Mouse (Mus musculus) cortical plate, adult 2 months (tissue): Measurements from ENCODE around the gene Rab8b.

Source experiments
- CTCF ChIP-seq: fragments of 200-500 bp; IDR thresholded peaks from 2 replicates; pipeline ENCODE4 v1.5.1; 2011; ENCODE audit warnings: mild to moderate bottlenecking, control low read depth, low read length; ENCODE audit not compliant: insufficient read depth; ENCODE audit errors: extremely low read depth
- POLR2A ChIP-seq: fragments of 200-500 bp; IDR thresholded peaks from 2 replicates; pipeline ENCODE4 v1.6.1; 2011; ENCODE audit warnings: mild to moderate bottlenecking, low read length, control low read depth; ENCODE audit not compliant: insufficient read depth; ENCODE audit errors: extremely low read depth

DNA sequence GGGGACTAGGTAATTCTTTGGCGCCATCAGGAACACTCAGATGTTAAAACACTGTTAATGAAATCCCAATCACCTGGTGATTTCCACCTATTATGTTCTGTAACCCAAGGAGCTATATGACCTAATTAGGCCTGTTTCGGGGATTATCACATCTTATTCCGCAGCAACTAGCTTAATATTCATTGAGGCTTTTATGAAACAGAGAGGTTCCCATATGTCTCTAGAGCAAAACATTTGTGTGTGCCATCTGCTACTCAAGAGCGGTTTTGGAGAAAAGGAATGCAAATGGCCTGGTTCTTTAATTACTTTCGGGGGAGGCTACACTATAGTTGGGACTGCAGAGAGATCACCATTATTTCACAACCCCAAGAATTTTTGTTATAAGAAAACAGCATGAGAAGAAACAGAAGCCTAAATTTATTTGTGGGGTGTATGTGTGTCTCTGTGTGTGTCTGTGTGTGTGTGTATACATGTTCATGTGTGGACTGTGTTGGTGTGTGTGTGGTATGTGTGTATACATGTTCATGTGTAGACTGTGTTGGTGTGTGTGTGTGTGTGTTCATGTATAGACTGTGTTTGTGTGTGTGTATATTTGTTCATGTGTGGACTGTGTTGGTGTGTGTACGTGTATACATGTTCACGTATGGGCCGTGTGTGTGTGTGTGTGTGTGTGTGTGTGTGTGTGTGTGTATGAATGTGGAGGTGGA lies 8.4 kb upstream of the Rab8b start:
- TF ChIP-seq CTCF (no peak), POLR2A (no peak)
